Mouse (Mus musculus) forebrain, embryonic 15.5 days (tissue): ENCODE data around the gene Ccpg1. TPM values are rescaled to one million over a fixed set of nuclear protein-coding genes. Genes with fewer than 3 reads are reported as not detected.

Experiments
- ATAC-seq: fragments of 200-750 bp; cut with Nextera tagmentation; replicated peaks from 2 replicates; pipeline ENCODE4 v1.8.0; 2017; ENCODE audit warnings: mild to moderate bottlenecking, moderate TSS enrichment, moderate library complexity
- H3K27ac ChIP-seq: fragments of 300-500 bp; sonication (generic); replicated peaks from 2 replicates; pipeline ENCODE4 v1.5.1; 2015; ENCODE audit warnings: mild to moderate bottlenecking, inconsistent platforms
- H3K27me3 ChIP-seq: fragments of 300-500 bp; sonication (generic); 2 replicates; pipeline ENCODE4 v1.6.1; 2015; ENCODE audit warnings: inconsistent platforms
- H3K36me3 ChIP-seq: fragments of 300-500 bp; sonication (generic); 2 replicates; pipeline ENCODE4 v1.6.1; 2015; ENCODE audit warnings: mild to moderate bottlenecking, inconsistent platforms
- H3K4me1 ChIP-seq: fragments of 300-500 bp; sonication (generic); 2 replicates; pipeline ENCODE4 v1.6.1; 2015; ENCODE audit warnings: inconsistent platforms
- H3K4me2 ChIP-seq: fragments of 300-500 bp; sonication (generic); replicated peaks from 2 replicates; pipeline ENCODE4 v1.6.1; 2015; ENCODE audit warnings: mild to moderate bottlenecking, inconsistent platforms
- H3K4me3 ChIP-seq: fragments of 300-500 bp; sonication (generic); 2 replicates; pipeline ENCODE4 v1.5.1; 2015; ENCODE audit warnings: mild to moderate bottlenecking, inconsistent platforms
- H3K9ac ChIP-seq: fragments of 300-500 bp; sonication (generic); replicated peaks from 2 replicates; pipeline ENCODE4 v1.6.1; 2015; ENCODE audit warnings: mild to moderate bottlenecking, inconsistent platforms
- H3K9me3 ChIP-seq: fragments of 300-500 bp; sonication (generic); 2 replicates; pipeline ENCODE4 v1.6.1; 2016; ENCODE audit warnings: inconsistent platforms
- WGBS: fragments of 180-500 bp; shearing (Covaris S2); methylation state at CpG from one replicate; pipeline ENCODE4 v1.1.7; 2015; ENCODE audit warnings: mixed read lengths; 5-methylcytosine and 5-hydroxymethylcytosine counted together
- microRNA-seq: library from miRNA; unstranded; fragments of <30 nt; microRNA quantifications from one replicate; pipeline ENCODE4, GENCODE M21; 2016
- polyA plus RNA-seq: library from polyadenylated mRNA; unstranded; fragments of >200 nt; fragmentation: Nextera tagmentation; extraction: Ambion mirVana; gene quantifications from 2 replicates; pipeline ENCODE4 v1.2.1, GENCODE M21; 2015

The Ccpg1 gene
- polyA plus RNA-seq, 1 experiment from 2014 or later: 47.5 TPM

GRCm38 (mm10) chr9:73055441-73055911 lies 70.2 kb downstream of the Ccpg1 start:
- no peak for ATAC-seq
- no peaks in the 10 kb centered on the region for H3K27me3 ChIP-seq
- H3K4me3 ChIP-seq: no peak overlapping the region
- H3K9ac ChIP-seq: no peak overlapping the region
- H3K4me1 ChIP-seq: no peaks in the 10 kb centered on the region
- WGBS: 69% methylated on average over 10 of the region's 10 CpGs
- no peaks in the 10 kb centered on the region for H3K36me3 ChIP-seq
- no peak overlapping the region for H3K4me2 ChIP-seq
- H3K9me3 ChIP-seq: no peaks in the 10 kb centered on the region
- H3K27ac ChIP-seq: no peak overlapping the region

DNA sequence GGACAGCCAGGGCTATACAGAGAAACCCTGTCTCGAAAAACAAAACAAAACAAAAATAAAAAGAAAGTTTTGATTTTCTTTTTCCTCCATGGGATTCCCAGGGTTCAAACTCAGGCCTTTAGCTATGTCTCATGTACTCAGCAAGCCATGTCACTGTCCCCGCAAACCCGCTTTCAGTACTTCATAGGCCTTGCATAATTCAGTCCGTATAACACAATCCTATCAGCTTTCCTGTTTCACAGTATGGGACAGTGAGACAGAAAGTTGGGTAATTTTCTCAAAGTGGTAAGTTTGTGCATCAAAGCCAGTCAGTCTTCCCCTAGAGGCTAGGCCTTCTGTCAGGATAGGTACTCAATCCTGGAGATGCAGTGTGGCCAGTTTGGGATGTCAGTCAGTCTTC lies 74.0 kb downstream of the Ccpg1 start:
- no peak for ATAC-seq
- H3K27ac ChIP-seq: no peak overlapping the region
- H3K4me2 ChIP-seq: no peak overlapping the region
- no peak overlapping the region for H3K4me3 ChIP-seq
- no peaks in the 10 kb centered on the region for H3K36me3 ChIP-seq
- 85% methylated on average over 4 of the region's 4 CpGs for WGBS
- no peak overlapping the region for H3K9ac ChIP-seq
- no peaks in the 10 kb centered on the region for H3K9me3 ChIP-seq
- H3K4me1 ChIP-seq: peaks cover 4% of the 10 kb centered on the region; the same call in 1 of the 2 replicates
- no peaks in the 10 kb centered on the region for H3K27me3 ChIP-seq

DNA sequence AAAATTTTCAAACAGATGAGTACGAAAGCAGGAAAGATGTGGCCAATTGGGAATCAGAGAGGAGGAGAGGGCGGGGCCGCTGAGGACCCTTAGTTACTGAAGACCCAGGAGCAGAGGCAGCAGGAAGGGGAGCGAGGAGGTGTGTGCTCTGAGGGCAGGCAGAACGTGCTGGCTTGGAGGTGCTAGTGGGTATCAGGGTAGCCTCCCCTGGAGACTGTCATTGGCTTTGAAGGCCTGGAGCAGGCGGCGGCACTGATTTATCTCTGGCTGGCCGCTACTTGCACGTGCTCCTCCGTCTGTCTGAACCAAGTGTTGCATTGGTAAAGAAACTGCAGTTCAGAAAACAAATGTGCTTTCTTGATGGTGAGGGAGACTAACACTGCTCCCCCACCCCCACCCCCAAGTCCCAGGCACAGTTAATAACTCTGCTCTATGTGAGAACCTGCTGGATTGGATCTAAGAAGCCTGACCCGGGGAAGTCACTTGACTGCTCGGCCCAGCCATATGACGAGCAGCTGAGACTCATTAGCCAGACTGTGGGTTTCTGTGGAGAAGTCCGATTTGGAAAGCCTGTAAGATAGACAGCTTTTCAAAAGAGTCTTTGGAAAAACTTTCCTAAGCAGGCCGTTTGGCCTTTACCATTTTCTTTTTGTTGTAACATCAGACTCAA lies 78.5 kb downstream of the Ccpg1 start:
- 41% methylated on average over 15 of the region's 15 CpGs for WGBS
- Histone ChIP-seq H3K9me3 (no peaks in the 10 kb centered on the region), H3K9ac (no peak overlapping the region), H3K4me1 (peaks cover 7% of the 10 kb centered on the region; the same call in 1 of the 2 replicates), H3K4me2 (peak overlapping the region; percentile 3; the same call in 1 of the 2 replicates), H3K36me3 (no peaks in the 10 kb centered on the region), H3K4me3 (no peak overlapping the region), H3K27me3 (no peaks in the 10 kb centered on the region), H3K27ac (no peak overlapping the region)
- ATAC-seq: no peak

Small RNA genes within 50 kb of the gene (microRNA-seq; reads per million reads assigned to microRNA genes)
- not detected for gene Gm27353

Other genes starting within 250 kb of the Ccpg1 start
- 0.20 and 0.46 TPM in 2 replicates for gene Prtg, start 178.6 kb upstream of the Ccpg1 start, polyA plus RNA-seq
- gene Pygo1, start 59.8 kb upstream of the Ccpg1 start, polyA plus RNA-seq: 14.8 and 15.4 TPM in 2 replicates
- gene Dyx1c1, start 26.6 kb upstream of the Ccpg1 start, polyA plus RNA-seq: 2.3 and 2.4 TPM in 2 replicates
- gene Gm44503, start 26.6 kb upstream of the Ccpg1 start, polyA plus RNA-seq: not detected in 2 replicates
- 21.5 and 23.8 TPM in 2 replicates for gene Ccpg1os, start within 50 bp of the Ccpg1 start, polyA plus RNA-seq
- gene Pigb, start 54.9 kb downstream of the Ccpg1 start, polyA plus RNA-seq: 11.7 and 12.7 TPM in 2 replicates
- gene Rab27a, start 59.4 kb downstream of the Ccpg1 start, polyA plus RNA-seq: 1.0 and 1.2 TPM in 2 replicates
- not detected in 2 replicates for gene Khdc3, start 116.4 kb downstream of the Ccpg1 start, polyA plus RNA-seq
- gene Gm20509, start 117.0 kb downstream of the Ccpg1 start, polyA plus RNA-seq: not detected in 2 replicates
- 123 and 125 TPM in 2 replicates for gene Rsl24d1, start 128.0 kb downstream of the Ccpg1 start, polyA plus RNA-seq